ENCODE assay signal across 12 mouse cellular contexts in the genomic region with DNA sequence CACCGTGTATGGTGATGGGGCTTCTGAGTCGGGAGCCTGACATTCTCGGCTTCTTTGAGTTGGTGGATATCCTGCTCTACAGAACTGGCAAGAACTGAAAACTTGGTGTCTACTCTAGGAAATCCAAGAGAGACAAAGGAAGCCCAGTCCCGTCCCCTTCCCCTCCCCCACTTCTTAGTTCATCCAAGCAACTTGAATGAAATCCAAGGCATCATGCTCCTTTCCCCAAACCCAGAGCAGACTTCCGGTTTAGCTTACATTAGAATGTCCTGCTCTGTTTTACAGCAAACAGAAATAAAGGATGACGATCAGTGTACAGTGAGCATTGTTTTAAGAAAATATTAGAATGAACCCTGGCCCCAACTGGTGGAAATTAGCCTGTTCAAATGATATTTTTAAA. TPM values are rescaled to one million over a fixed set of nuclear protein-coding genes. Genes with fewer than 3 reads are reported as not detected.
DNase-seq lines count a peak whose midpoint lies in the region; ATAC-seq and TF ChIP-seq lines count a peak whose summit lies in the region.
"Had no signal": no experiment of that assay in that cellular context is flagged by ENCODE, and none has a peak within 500 bp of the region (broad histone marks: within the 10 kb centered on the region; RNA-seq: fewer than 3 reads in every experiment).

No protein-coding gene starts in this region.

- H3K4me3 ChIP-seq in forebrain, embryonic 10.5 days: no peak overlapping the region
- H3K4me3 ChIP-seq in forebrain, embryonic 11.5 days (ENCODE audit: low read depth, low read length): no peak overlapping the region
- no peak overlapping the region for H3K4me3 ChIP-seq in kidney, embryonic 15.5 days (replicated peaks)
- H3K4me3 ChIP-seq in bone marrow macrophage, adult 2 months (ENCODE audit: insufficient read depth, low read length): no peak overlapping the region; the same call in 1 of the 2 replicates
- H3K4me3 ChIP-seq: erythroblast, embryonic 14.5 days had no signal

- 0 out of 2 replicates have a peak overlapping the region, but pooled peaks have one; percentile 40 for H3K27ac ChIP-seq in forebrain, embryonic 10.5 days
- no peak overlapping the region for H3K27ac ChIP-seq in forebrain, embryonic 11.5 days (ENCODE audit: low read depth, low read length)
- peak overlapping the region; percentile 3 for H3K27ac ChIP-seq in kidney, embryonic 15.5 days
- H3K27ac ChIP-seq in bone marrow macrophage, adult 2 months (ENCODE audit: insufficient read depth, low read depth, low read length): peak overlapping the region; percentile 69

- TF ChIP-seq POLR2A in bone marrow macrophage, adult 2 months (IDR thresholded peaks at IDR 0.05; ENCODE audit: borderline replicate concordance, low read depth, low read length): no peak

- H3K9ac ChIP-seq in forebrain, embryonic 11.5 days (ENCODE audit: low read length): no peak overlapping the region
- no peak overlapping the region for H3K9ac ChIP-seq in kidney, embryonic 15.5 days

- H3K36me3 ChIP-seq in forebrain, embryonic 10.5 days (replicated peaks): no peaks in the 10 kb centered on the region
- H3K36me3 ChIP-seq in forebrain, embryonic 11.5 days (ENCODE audit: control insufficient read depth, insufficient read depth, low read length): no peaks in the 10 kb centered on the region
- no peaks in the 10 kb centered on the region for H3K36me3 ChIP-seq in kidney, embryonic 15.5 days

- no peak for TF ChIP-seq CTCF in bone marrow macrophage, adult 2 months (IDR thresholded peaks at IDR 0.05; ENCODE audit: low read depth, low read length)

- no peaks in the 10 kb centered on the region for H3K9me3 ChIP-seq in forebrain, embryonic 10.5 days
- no peaks in the 10 kb centered on the region for H3K9me3 ChIP-seq in forebrain, embryonic 11.5 days (ENCODE audit: control insufficient read depth, low read length)
- no peaks in the 10 kb centered on the region for H3K9me3 ChIP-seq in kidney, embryonic 15.5 days (replicated peaks)

- H3K27me3 ChIP-seq in forebrain, embryonic 10.5 days (ENCODE audit: poor library complexity, severe bottlenecking): no peaks in the 10 kb centered on the region
- no peaks in the 10 kb centered on the region for H3K27me3 ChIP-seq in forebrain, embryonic 11.5 days (ENCODE audit: control insufficient read depth, insufficient read depth, low read length)
- H3K27me3 ChIP-seq in kidney, embryonic 15.5 days: no peaks in the 10 kb centered on the region

- H3K4me2 ChIP-seq in forebrain, embryonic 11.5 days (ENCODE audit: low read depth, low read length, severe bottlenecking): no peak overlapping the region
- no peak overlapping the region for H3K4me2 ChIP-seq in kidney, embryonic 15.5 days

- H3K4me1 ChIP-seq in forebrain, embryonic 10.5 days: peaks cover 4% of the 10 kb centered on the region
- H3K4me1 ChIP-seq in forebrain, embryonic 11.5 days (replicated peaks; ENCODE audit: control insufficient read depth, insufficient read depth, low read length): peaks cover 2% of the 10 kb centered on the region; the same call in 1 of the 2 replicates
- no peaks in the 10 kb centered on the region for H3K4me1 ChIP-seq in kidney, embryonic 15.5 days
- peaks cover 13% of the 10 kb centered on the region for H3K4me1 ChIP-seq in bone marrow macrophage, adult 2 months (ENCODE audit: control insufficient read depth, insufficient read depth, low read length)

- no peak for ATAC-seq in forebrain, embryonic 11.5 days (replicated peaks; ENCODE audit: low FRiP score)
- no peak for ATAC-seq in kidney, embryonic 15.5 days (replicated peaks; ENCODE audit: low FRiP score)

- 72% methylated on average over 6 of the region's 6 CpGs for WGBS in forebrain, embryonic 10.5 days
- 78% methylated on average over 6 of the region's 6 CpGs for WGBS in forebrain, embryonic 11.5 days
- 70% methylated on average over 6 of the region's 6 CpGs for WGBS in kidney, embryonic 15.5 days

- no peak for DNase-seq in forebrain, embryonic 10.5 days (ENCODE audit: extremely low spot score, low spot score)
- no peak for DNase-seq in forebrain, embryonic 11.5 days (ENCODE audit: low spot score)
- no peak for DNase-seq in kidney, adult 18-20 months
- DNase-seq in kidney, postnatal 14 days: peak; percentile 38
- no peak for DNase-seq in B cell, adult 2 months
- no peak for DNase-seq in right cerebral cortex, adult 18-20 months
- DNase-seq: adrenal gland, postnatal 14 days; cerebellum, postnatal 36 days; thymus, adult 2 months had no signal

RNA-seq across cellular contexts. Expression of gene Ssb, which starts 12.1 kb away (rescaled TPM):
- 406 and 461 TPM in 2 replicates for polyA plus RNA-seq in forebrain, embryonic 10.5 days (2016; fragmentation: Nextera tagmentation; extraction: Ambion mirVana)
- 405 and 430 TPM in 2 replicates for polyA plus RNA-seq in forebrain, embryonic 11.5 days (2014; fragmentation: Nextera tagmentation; extraction: Ambion mirVana)
- polyA plus RNA-seq in kidney, embryonic 15.5 days (2015; fragmentation: Nextera tagmentation; extraction: Ambion mirVana): 356 and 389 TPM in 2 replicates
- polyA plus RNA-seq in bone marrow macrophage, adult 2 months (2012; ENCODE audit: insufficient read depth, insufficient read length, missing spikeins): 211 and 236 TPM in 2 replicates

RNA-seq across cellular contexts. Expression of gene Klhl23, which starts 27.5 kb away (rescaled TPM):
- polyA plus RNA-seq in forebrain, embryonic 10.5 days (2016; fragmentation: Nextera tagmentation; extraction: Ambion mirVana): 27.3 and 28.7 TPM in 2 replicates
- polyA plus RNA-seq in forebrain, embryonic 11.5 days (2014; fragmentation: Nextera tagmentation; extraction: Ambion mirVana): 36.3 and 36.7 TPM in 2 replicates
- polyA plus RNA-seq in kidney, embryonic 15.5 days (2015; fragmentation: Nextera tagmentation; extraction: Ambion mirVana): 28.8 and 32.2 TPM in 2 replicates
- 0.23 and 0.39 TPM in 2 replicates for polyA plus RNA-seq in bone marrow macrophage, adult 2 months (2012; ENCODE audit: insufficient read depth, insufficient read length, missing spikeins)

RNA-seq across cellular contexts. Expression of gene Mettl5, which starts 36.2 kb away (rescaled TPM):
- polyA plus RNA-seq in forebrain, embryonic 10.5 days (2016; fragmentation: Nextera tagmentation; extraction: Ambion mirVana): 44.4 and 48.0 TPM in 2 replicates
- polyA plus RNA-seq in forebrain, embryonic 11.5 days (2014; fragmentation: Nextera tagmentation; extraction: Ambion mirVana): 43.1 and 45.1 TPM in 2 replicates
- 42.9 and 43.4 TPM in 2 replicates for polyA plus RNA-seq in kidney, embryonic 15.5 days (2015; fragmentation: Nextera tagmentation; extraction: Ambion mirVana)
- 19.4 and 20.0 TPM in 2 replicates for polyA plus RNA-seq in bone marrow macrophage, adult 2 months (2012; ENCODE audit: insufficient read depth, insufficient read length, missing spikeins)

RNA-seq across cellular contexts. Expression of gene Ubr3, which starts 47.8 kb away (rescaled TPM):
- 10.3 and 11.8 TPM in 2 replicates for polyA plus RNA-seq in forebrain, embryonic 10.5 days (2016; fragmentation: Nextera tagmentation; extraction: Ambion mirVana)
- polyA plus RNA-seq in forebrain, embryonic 11.5 days (2014; fragmentation: Nextera tagmentation; extraction: Ambion mirVana): 14.0 and 19.6 TPM in 2 replicates
- 14.3 and 15.5 TPM in 2 replicates for polyA plus RNA-seq in kidney, embryonic 15.5 days (2015; fragmentation: Nextera tagmentation; extraction: Ambion mirVana)
- polyA plus RNA-seq in bone marrow macrophage, adult 2 months (2012; ENCODE audit: insufficient read depth, insufficient read length, missing spikeins): 38.7 and 40.5 TPM in 2 replicates

RNA-seq across cellular contexts. Expression of gene Phospho2, which starts 59.8 kb away (rescaled TPM):
- 29.3 and 30.3 TPM in 2 replicates for polyA plus RNA-seq in forebrain, embryonic 10.5 days (2016; fragmentation: Nextera tagmentation; extraction: Ambion mirVana)
- 34.5 and 39.1 TPM in 2 replicates for polyA plus RNA-seq in forebrain, embryonic 11.5 days (2014; fragmentation: Nextera tagmentation; extraction: Ambion mirVana)
- polyA plus RNA-seq in kidney, embryonic 15.5 days (2015; fragmentation: Nextera tagmentation; extraction: Ambion mirVana): 22.6 and 26.4 TPM in 2 replicates
- 16.7 and 17.1 TPM in 2 replicates for polyA plus RNA-seq in bone marrow macrophage, adult 2 months (2012; ENCODE audit: insufficient read depth, insufficient read length, missing spikeins)

Comparison
In these comparisons a context has a peak if more than half of its experiments do, and no peak if none do; other contexts are left out.
1. RNA of gene Klhl23, which starts 27.5 kb away (polyA plus RNA-seq): 36.3 to 36.7 TPM in forebrain, embryonic 11.5 days, 28.8 to 32.2 TPM in kidney, embryonic 15.5 days and 27.3 to 28.7 TPM in forebrain, embryonic 10.5 days; 0.23 to 0.39 TPM in bone marrow macrophage, adult 2 months; every median in the first group is over 10 times any median in the second.